Mouse (Mus musculus): ENCODE results near the gene Ppp1r12b. TPM values are rescaled to one million over a fixed set of nuclear protein-coding genes. Genes with fewer than 3 reads are reported as not detected.

Gene Ppp1r12b
- polyA plus RNA-seq, 1 experiment from 2014 or later, result 4.8 TPM

- H3K27me3 ChIP-seq (replicated peaks), result no peaks in the 10 kb centered on the region
- peak overlapping the region; percentile 41 for H3K4me2 ChIP-seq
- no peaks in the 10 kb centered on the region for H3K9me3 ChIP-seq (replicated peaks)
- WGBS (ENCODE audit: insufficient replicate concordance), result 4% methylated on average over 4 of the region's 4 CpGs
- peaks cover 15% of the 10 kb centered on the region for H3K4me1 ChIP-seq
- ATAC-seq, result peak; percentile 63
- peaks cover 32% of the 10 kb centered on the region for H3K36me3 ChIP-seq
- no peak overlapping the region for H3K9ac ChIP-seq
- H3K4me3 ChIP-seq, result no peak overlapping the region
- H3K27ac ChIP-seq, result no peak overlapping the region
Measured at GRCm38 (mm10) chr1:134875800-134876199, 79.9 kb downstream of the Ppp1r12b start.

- Histone ChIP-seq H3K9ac (no peak overlapping the region), H3K9me3 (replicated peaks) (no peaks in the 10 kb centered on the region), H3K36me3 (peaks cover 26% of the 10 kb centered on the region), H3K27me3 (replicated peaks) (no peaks in the 10 kb centered on the region), H3K4me2 (no peak overlapping the region), H3K27ac (no peak overlapping the region), H3K4me1 (peaks cover 15% of the 10 kb centered on the region), H3K4me3 (no peak overlapping the region)
- no peak for ATAC-seq
- WGBS (ENCODE audit: insufficient replicate concordance), result 74% methylated on average over 6 of the region's 6 CpGs
Measured at GRCm38 (mm10) chr1:134872678-134873077, 83.1 kb downstream of the Ppp1r12b start.

- Histone ChIP-seq H3K27me3 (replicated peaks) (no peaks in the 10 kb centered on the region), H3K27ac (no peak overlapping the region), H3K4me2 (no peak overlapping the region), H3K36me3 (peaks cover 18% of the 10 kb centered on the region), H3K9me3 (replicated peaks) (no peaks in the 10 kb centered on the region), H3K4me1 (no peaks in the 10 kb centered on the region), H3K9ac (no peak overlapping the region), H3K4me3 (no peak overlapping the region)
- 80% methylated on average over 2 of the region's 2 CpGs for WGBS (ENCODE audit: insufficient replicate concordance)
- ATAC-seq, result no peak
Measured at GRCm38 (mm10) chr1:134866426-134866825, 89.3 kb downstream of the Ppp1r12b start.

- H3K27me3 ChIP-seq (replicated peaks), result no peaks in the 10 kb centered on the region
- peaks cover 18% of the 10 kb centered on the region for H3K36me3 ChIP-seq
- ATAC-seq, result no peak
- 58% methylated on average over 6 of the region's 6 CpGs for WGBS (ENCODE audit: insufficient replicate concordance)
- H3K4me1 ChIP-seq, result no peaks in the 10 kb centered on the region
- no peak overlapping the region for H3K4me3 ChIP-seq
- no peak overlapping the region for H3K9ac ChIP-seq
- no peaks in the 10 kb centered on the region for H3K9me3 ChIP-seq (replicated peaks)
- no peak overlapping the region for H3K27ac ChIP-seq
- H3K4me2 ChIP-seq, result no peak overlapping the region
Measured at GRCm38 (mm10) chr1:134865552-134865951, 90.2 kb downstream of the Ppp1r12b start.

- Histone ChIP-seq H3K9ac (no peak overlapping the region), H3K9me3 (replicated peaks) (no peaks in the 10 kb centered on the region), H3K27ac (no peak overlapping the region), H3K36me3 (peaks cover 9% of the 10 kb centered on the region; the same call in 1 of the 2 replicates), H3K27me3 (replicated peaks) (no peaks in the 10 kb centered on the region), H3K4me2 (no peak overlapping the region), H3K4me1 (no peaks in the 10 kb centered on the region), H3K4me3 (no peak overlapping the region)
- WGBS (ENCODE audit: insufficient replicate concordance), result 63% methylated on average over 2 of the region's 2 CpGs
- ATAC-seq, result no peak
Measured at GRCm38 (mm10) chr1:134860538-134860937, 95.2 kb downstream of the Ppp1r12b start.

GRCm38 (mm10) chr1:134858344-134859053 lies 97.2 kb downstream of the Ppp1r12b start:
- Histone ChIP-seq H3K9ac (no peak overlapping the region), H3K4me1 (no peaks in the 10 kb centered on the region), H3K27me3 (replicated peaks) (no peaks in the 10 kb centered on the region), H3K4me3 (no peak overlapping the region), H3K4me2 (no peak overlapping the region), H3K27ac (no peak overlapping the region), H3K36me3 (peaks cover 4% of the 10 kb centered on the region; the same call in 1 of the 2 replicates), H3K9me3 (replicated peaks) (no peaks in the 10 kb centered on the region)
- no peak for ATAC-seq
- 77% methylated on average over 3 of the region's 3 CpGs for WGBS (ENCODE audit: insufficient replicate concordance)

- no peaks in the 10 kb centered on the region for H3K9me3 ChIP-seq (replicated peaks)
- peaks cover 4% of the 10 kb centered on the region for H3K36me3 ChIP-seq
- no peaks in the 10 kb centered on the region for H3K27me3 ChIP-seq (replicated peaks)
- H3K4me2 ChIP-seq, result no peak overlapping the region
- no peak overlapping the region for H3K9ac ChIP-seq
- H3K27ac ChIP-seq, result no peak overlapping the region
- peaks cover 5% of the 10 kb centered on the region; the same call in 1 of the 2 replicates for H3K4me1 ChIP-seq
- H3K4me3 ChIP-seq, result no peak overlapping the region
- ATAC-seq, result no peak
- 64% methylated on average over 1 of the region's 1 CpGs for WGBS (ENCODE audit: insufficient replicate concordance)
Measured at GRCm38 (mm10) chr1:134854325-134854982, 101.3 kb downstream of the Ppp1r12b start.

GRCm38 (mm10) chr1:134852797-134853196 lies 102.9 kb downstream of the Ppp1r12b start:
- peaks cover 5% of the 10 kb centered on the region; the same call in 1 of the 2 replicates for H3K4me1 ChIP-seq
- H3K36me3 ChIP-seq, result peaks cover 8% of the 10 kb centered on the region
- no peak for ATAC-seq
- no peak overlapping the region for H3K4me3 ChIP-seq
- H3K9ac ChIP-seq, result no peak overlapping the region
- H3K27ac ChIP-seq, result no peak overlapping the region
- no peaks in the 10 kb centered on the region for H3K27me3 ChIP-seq (replicated peaks)
- H3K4me2 ChIP-seq, result no peak overlapping the region
- WGBS (ENCODE audit: insufficient replicate concordance), result 38% methylated on average over 3 of the region's 3 CpGs
- no peaks in the 10 kb centered on the region for H3K9me3 ChIP-seq (replicated peaks)

- no peaks in the 10 kb centered on the region for H3K9me3 ChIP-seq (replicated peaks)
- H3K4me1 ChIP-seq, result peaks cover 5% of the 10 kb centered on the region; the same call in 1 of the 2 replicates
- no peak overlapping the region for H3K9ac ChIP-seq
- no peak overlapping the region for H3K27ac ChIP-seq
- H3K4me3 ChIP-seq, result no peak overlapping the region
- H3K4me2 ChIP-seq, result no peak overlapping the region
- no peak for ATAC-seq
- WGBS (ENCODE audit: insufficient replicate concordance), result 76% methylated on average over 5 of the region's 5 CpGs
- H3K27me3 ChIP-seq (replicated peaks), result no peaks in the 10 kb centered on the region
- H3K36me3 ChIP-seq, result peaks cover 8% of the 10 kb centered on the region
Measured at GRCm38 (mm10) chr1:134851211-134851610, 104.5 kb downstream of the Ppp1r12b start.

- Histone ChIP-seq H3K4me3 (no peak overlapping the region), H3K9me3 (replicated peaks) (no peaks in the 10 kb centered on the region), H3K4me1 (peaks cover 5% of the 10 kb centered on the region; the same call in 1 of the 2 replicates), H3K9ac (no peak overlapping the region), H3K27ac (no peak overlapping the region), H3K36me3 (peaks cover 8% of the 10 kb centered on the region), H3K4me2 (no peak overlapping the region), H3K27me3 (replicated peaks) (no peaks in the 10 kb centered on the region)
- ATAC-seq, result no peak
- WGBS (ENCODE audit: insufficient replicate concordance), result 83% methylated on average over 3 of the region's 3 CpGs
Measured at GRCm38 (mm10) chr1:134850361-134850760, 105.4 kb downstream of the Ppp1r12b start.

GRCm38 (mm10) chr1:134847851-134848250 lies 107.9 kb downstream of the Ppp1r12b start:
- no peaks in the 10 kb centered on the region for H3K27me3 ChIP-seq (replicated peaks)
- H3K9ac ChIP-seq, result no peak overlapping the region
- H3K27ac ChIP-seq, result no peak overlapping the region
- ATAC-seq, result no peak
- WGBS (ENCODE audit: insufficient replicate concordance), result 79% methylated on average over 9 of the region's 9 CpGs
- no peak overlapping the region for H3K4me2 ChIP-seq
- H3K36me3 ChIP-seq, result peaks cover 8% of the 10 kb centered on the region
- no peaks in the 10 kb centered on the region for H3K9me3 ChIP-seq (replicated peaks)
- no peak overlapping the region for H3K4me3 ChIP-seq
- peaks cover 3% of the 10 kb centered on the region; the same call in 1 of the 2 replicates for H3K4me1 ChIP-seq

GRCm38 (mm10) chr1:134846295-134846988 lies 109.3 kb downstream of the Ppp1r12b start:
- no peak overlapping the region for H3K9ac ChIP-seq
- H3K4me3 ChIP-seq, result no peak overlapping the region
- no peaks in the 10 kb centered on the region for H3K4me1 ChIP-seq
- 78% methylated on average over 10 of the region's 10 CpGs for WGBS (ENCODE audit: insufficient replicate concordance)
- H3K27me3 ChIP-seq (replicated peaks), result no peaks in the 10 kb centered on the region
- H3K4me2 ChIP-seq, result no peak overlapping the region
- ATAC-seq, result no peak
- no peak overlapping the region for H3K27ac ChIP-seq
- H3K9me3 ChIP-seq (replicated peaks), result no peaks in the 10 kb centered on the region
- H3K36me3 ChIP-seq, result peaks cover 17% of the 10 kb centered on the region
